Mouse (Mus musculus): ENCODE results near the gene Faah.

DNA sequence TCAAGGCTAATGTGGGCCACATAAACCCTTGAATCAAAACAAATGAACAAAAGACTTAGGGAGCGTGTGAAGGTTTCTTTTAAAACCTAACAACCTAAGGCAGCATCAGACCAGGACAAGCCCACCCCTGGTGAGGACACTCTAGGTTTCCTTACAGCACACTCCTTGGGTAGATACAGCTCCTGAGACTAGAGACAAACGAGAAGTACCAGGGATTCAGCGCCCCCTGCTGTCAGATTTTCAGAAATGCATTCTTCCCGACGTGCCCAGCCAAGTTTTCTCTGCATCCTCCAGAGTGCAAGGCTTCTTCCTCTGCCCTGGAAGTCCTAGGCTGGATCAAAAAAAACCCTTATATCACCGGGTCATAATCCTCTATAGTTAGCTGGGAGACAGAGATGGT, 65.0 kb downstream of the Faah start:
- peak; percentile 68 for TF ChIP-seq CTCF (IDR thresholded peaks at IDR 0.05; ENCODE audit: control insufficient read depth, insufficient read depth, low read length)
- TF ChIP-seq POLR2A (IDR thresholded peaks at IDR 0.05; ENCODE audit: borderline replicate concordance, control insufficient read depth, low read depth, low read length): no peak

Data from bone marrow, adult 2 months (tissue).